Mouse (Mus musculus) brain, embryonic 14.5 days (tissue): ENCODE measurements around the gene AI661453. TPM values are rescaled to one million over a fixed set of nuclear protein-coding genes. Genes with fewer than 3 reads are reported as not detected.

ENCODE experiments used
- DNase-seq: peaks from one replicate; pipeline ENCODE4 v3.0.0-alpha.2; 2011; ENCODE audit warnings: low read depth
- CTCF ChIP-seq: fragments of 200-500 bp; IDR thresholded peaks from 2 replicates; pipeline ENCODE4 v1.5.1; 2012; ENCODE audit warnings: inconsistent platforms, mild to moderate bottlenecking, moderate library complexity, borderline replicate concordance; ENCODE audit not compliant: insufficient read depth, insufficient read length; ENCODE audit errors: extremely low read depth
- POLR2A ChIP-seq: fragments of 200-500 bp; IDR thresholded peaks from 2 replicates; pipeline ENCODE4 v1.6.1; 2012; ENCODE audit warnings: mild to moderate bottlenecking, inconsistent platforms, borderline replicate concordance; ENCODE audit not compliant: poor library complexity, insufficient read depth, insufficient read length, severe bottlenecking; ENCODE audit errors: extremely low read depth
- polyA plus RNA-seq: library from polyadenylated mRNA; depleted of rRNA; stranded (reverse); fragments of >200 nt; gene quantifications from 2 replicates; pipeline ENCODE4 v1.2.3, GENCODE M21; 2012

AI661453 gene
- polyA plus RNA-seq, 1 experiment: 0.85 TPM

DNA sequence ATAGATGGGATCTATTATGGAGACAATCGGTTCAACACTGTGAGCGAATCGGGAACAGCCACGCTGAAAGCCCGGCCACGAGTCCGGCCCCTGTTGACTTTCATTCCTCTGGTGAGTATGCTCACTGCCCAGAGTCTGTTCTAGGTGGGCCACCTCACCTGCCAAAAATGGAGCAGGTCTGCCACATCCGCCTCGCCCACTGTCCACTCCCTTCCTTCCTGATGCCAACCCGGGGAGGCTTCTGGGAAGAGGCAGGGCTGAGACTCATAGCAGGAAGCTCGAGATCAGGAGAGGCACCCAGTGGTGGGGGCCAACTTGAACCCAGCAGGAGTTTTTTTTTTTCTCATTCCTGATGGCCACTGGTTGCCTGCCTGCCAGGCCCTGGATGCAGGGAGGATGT is 10.1 kb downstream of the AI661453 start:
- no peak for TF ChIP-seq POLR2A
- no peak for TF ChIP-seq CTCF

DNA sequence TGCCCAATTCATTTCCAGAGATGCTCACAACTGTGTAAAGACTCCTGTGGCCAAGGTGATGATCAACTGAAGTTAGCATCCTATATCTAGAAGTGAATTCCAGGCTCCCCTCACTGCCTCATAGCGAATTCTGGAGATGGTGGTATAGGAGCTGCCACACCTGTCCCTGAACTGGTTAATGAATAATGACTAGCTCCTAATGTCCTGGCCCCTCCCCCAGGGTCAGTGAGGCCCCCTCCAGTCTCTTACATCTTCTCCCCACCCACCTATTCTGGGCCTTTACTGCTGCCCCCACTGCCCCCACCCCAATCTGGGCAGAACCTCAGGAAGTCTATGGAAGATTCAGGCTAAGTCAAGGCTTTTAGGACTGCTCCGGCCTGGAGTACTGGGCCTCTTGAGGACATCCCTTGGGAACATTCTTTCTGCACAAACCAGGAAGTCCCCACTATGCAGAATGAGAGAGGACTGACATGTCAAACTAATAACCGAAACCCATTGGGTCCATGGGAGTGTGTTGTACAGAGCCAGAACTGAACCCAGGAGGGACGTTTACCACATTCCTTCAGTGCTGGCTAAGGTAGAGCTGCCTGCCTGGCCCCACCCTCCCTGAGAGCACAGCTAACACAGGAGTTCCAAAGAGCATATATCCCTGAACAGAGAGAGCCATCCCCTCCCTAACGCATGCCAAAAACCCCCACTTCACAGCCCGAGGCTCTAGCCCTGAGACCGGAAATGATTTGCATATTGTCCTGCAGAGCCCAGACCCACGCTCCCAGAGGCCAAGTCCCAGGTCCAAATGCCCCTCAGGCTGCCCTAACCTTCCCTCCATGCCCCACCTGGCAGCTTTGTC is 12.3 kb downstream of the AI661453 start:
- no peak for DNase-seq
- TF ChIP-seq POLR2A (no peak), CTCF (no peak)

More for the DNA sequence above, 10.1 kb downstream of the AI661453 start:
- DNase-seq: no peak

DNA sequence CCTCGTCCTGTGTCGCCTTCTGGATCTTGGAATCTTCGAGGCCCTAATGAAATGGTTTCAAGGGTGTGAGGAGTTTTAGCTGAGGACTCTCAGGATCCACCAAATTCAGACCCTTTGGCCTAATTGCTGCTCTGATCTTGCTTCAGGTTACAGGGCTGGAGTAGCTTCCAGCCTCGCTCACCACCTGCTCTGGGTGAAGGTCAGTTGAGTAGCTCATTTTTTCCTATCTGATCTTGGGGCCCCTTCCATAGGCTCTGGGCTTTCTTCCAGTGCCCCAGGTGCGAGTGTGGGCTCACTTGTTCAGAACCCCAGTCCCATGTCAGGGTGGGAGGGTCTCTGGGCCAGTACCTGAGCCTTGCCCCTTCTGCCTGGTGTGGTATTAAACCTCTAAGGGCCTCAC is 13.0 kb downstream of the AI661453 start:
- no peak for DNase-seq
- no peak for TF ChIP-seq CTCF

DNA sequence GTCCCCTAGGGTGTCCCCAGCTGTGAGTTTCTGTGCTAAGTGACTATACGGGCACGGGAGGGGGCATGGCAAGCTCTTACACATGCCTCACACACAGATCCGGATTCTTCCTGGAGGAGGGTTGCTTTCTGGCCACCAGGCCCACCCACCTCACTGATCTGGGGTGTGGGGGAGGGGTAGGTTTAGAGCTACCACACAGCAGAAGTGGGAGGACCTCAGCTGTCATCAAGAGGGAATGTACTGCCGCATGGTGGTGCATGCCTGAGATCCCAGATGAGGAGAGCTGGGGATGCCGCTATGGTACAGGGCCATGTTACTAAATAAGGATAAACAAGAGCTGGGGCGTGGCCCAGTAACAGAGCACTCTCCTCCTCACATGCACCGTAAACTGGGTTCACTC is 13.8 kb downstream of the AI661453 start:
- TF ChIP-seq POLR2A (no peak), CTCF (no peak)
- no peak for DNase-seq

DNA sequence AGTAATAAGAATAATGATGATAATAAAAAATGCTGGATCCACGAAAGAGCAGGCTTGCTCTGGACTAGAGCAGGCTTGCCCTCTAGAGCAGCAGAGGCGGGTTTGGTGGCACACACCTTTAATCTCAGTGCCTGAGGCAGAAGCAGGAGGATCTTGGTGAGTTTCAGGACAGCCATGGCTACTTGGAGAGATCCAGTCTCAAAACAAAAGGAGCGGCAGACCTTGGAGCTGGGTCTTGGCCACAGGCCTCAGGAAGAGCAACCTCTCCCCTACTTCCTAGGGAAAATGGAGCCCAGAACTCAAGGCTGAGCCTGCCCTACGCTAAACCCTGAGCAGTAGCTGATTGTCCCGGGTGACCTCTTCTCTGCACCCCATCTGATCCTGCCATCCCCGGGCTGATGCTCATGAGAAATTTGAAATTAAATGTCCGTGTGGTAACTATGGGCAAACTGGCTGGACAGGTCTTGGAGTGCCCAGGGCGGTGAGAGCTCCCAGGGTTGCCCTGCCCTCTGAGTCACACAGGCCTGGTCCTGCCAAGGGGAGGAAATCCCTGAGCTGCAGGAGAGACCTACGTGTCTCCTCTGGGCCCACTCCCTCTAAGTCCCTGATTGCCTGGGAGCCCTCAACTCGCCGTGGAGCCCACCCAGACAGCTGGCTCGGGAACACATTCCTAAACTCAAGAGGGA is 14.6 kb downstream of the AI661453 start:
- no peak for DNase-seq
- TF ChIP-seq POLR2A: no peak
- no peak for TF ChIP-seq CTCF

DNA sequence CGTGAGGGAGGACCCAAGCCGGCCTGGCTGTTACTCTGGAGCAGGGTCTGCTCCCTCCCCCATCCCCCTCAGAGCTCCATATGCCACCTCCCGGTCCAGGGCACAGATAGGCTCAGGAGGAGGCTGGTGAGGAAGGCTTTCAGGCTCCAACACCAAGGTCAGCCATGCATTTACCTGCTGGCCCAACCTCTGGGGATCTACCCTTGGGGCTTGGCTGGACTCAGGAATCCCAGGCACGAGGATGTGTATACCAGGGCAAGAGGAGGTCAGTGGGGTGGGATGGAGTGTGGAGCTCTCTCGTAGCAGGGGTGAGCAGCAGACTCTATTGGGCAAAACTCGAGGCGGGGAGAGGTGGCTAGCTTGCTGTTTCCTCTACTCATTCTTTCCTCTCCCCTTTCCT is 16.5 kb downstream of the AI661453 start:
- TF ChIP-seq POLR2A (no peak), CTCF (no peak)
- no peak for DNase-seq

DNA sequence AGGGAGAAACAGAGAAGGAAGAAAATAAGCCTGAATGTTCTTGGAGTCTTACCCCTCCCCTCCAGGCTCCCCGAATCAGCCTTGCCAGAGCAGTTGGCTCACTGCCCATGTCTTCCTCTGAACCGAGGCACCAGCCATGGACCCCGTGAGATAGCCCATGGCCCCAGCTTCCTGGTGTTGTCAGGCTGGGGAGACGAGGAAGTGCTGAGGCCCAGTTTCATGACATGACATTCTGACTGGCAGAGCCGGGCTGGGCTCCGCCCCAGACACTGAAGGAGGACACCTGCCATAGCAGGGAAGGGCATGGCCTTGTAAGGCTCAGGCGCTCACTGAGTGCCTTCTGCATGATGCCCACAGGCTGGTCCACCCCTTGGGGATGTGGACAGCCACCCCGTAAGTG is 18.3 kb downstream of the AI661453 start:
- TF ChIP-seq POLR2A (no peak), CTCF (no peak)

DNA sequence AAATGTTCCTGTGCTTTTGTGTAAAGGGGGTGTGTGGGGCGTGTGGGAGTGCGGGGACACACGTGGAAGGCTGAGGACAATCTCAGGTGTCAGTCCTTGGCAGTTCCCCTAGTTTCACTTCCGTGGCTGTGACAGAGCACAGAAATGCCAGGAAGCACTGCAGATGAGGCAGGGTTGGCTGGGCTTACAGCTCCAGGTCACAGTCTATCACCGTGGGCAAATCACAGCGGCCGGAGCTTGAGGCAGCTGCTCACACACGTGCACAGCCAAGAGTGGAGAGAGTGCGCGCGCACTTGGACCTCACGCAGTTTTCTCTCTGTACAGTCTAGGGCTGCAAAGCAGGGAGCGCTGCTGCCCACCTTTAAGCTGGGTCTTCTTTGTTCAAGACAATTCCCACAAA is 21.9 kb downstream of the AI661453 start:
- DNase-seq: no peak
- TF ChIP-seq CTCF (no peak), POLR2A (no peak)

More for the DNA sequence above, 18.3 kb downstream of the AI661453 start:
- DNase-seq: no peak

DNA sequence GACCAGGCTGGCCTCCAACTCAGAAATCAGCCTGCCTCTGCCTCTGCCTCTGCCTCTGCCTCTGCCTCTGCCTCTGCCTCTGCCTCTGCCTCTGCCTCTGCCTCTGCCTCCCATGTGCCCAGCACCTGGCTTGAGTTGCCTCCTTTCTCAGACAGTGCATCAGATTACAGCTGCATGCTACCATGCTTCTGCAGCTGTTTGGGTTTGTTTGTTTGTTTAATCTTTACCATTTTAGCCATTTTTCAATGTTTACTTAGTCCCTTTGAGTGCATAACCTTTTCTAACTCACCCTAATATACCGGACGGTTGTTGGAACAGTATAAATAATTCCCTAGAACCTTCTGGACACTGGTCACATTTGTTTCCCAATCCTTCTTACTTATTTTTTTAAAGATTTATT is 22.5 kb downstream of the AI661453 start:
- no peak for DNase-seq
- TF ChIP-seq POLR2A: no peak

DNA sequence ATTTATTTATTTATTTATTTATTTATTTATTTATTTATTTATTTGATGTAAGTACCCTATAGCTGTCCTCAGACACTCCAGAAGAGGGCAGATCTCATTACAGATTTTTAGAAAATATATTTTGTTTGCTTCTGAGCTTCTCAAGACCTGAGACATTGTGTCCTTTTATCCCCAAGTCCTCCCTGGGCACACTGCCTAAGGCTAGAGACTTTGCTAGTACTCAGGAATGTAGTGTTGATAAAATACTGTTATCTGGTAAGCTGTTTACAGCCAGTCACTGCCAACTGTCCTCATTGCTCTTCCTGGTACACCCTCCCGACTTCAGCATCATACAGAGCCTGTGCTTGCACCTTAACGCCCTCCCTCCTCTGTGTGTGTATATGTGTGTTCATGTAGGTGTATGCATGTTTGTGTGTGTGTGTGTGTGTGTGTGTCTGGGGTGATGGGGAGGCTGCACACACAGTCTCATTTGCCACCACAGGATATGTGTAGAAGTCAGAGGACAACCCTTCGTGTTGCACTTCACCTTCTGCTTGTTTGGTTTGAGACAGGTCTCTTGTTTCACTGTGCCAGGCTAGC is 23.0 kb downstream of the AI661453 start:
- DNase-seq: no peak
- no peak for TF ChIP-seq CTCF
- no peak for TF ChIP-seq POLR2A

DNA sequence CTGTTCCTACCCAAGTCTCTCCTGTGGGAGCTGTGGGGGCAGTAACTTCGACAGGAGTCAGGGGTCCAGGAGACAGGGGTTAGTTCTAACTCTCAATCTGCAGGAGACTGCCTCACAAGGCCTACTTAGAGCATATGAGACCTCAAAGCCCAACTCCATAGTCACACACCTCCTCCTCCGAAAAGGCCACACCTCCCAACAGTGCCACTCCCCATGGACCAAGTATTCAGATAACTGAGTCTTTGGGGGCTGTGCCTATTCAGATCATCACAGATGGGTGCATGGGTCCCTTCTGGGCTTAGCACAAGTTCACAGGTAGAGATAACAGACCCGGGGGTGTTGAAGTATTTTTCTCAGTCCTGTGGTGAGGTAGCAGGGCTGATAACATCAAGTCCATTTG is 25.3 kb downstream of the AI661453 start:
- TF ChIP-seq POLR2A (no peak), CTCF (no peak)
- no peak for DNase-seq

DNA sequence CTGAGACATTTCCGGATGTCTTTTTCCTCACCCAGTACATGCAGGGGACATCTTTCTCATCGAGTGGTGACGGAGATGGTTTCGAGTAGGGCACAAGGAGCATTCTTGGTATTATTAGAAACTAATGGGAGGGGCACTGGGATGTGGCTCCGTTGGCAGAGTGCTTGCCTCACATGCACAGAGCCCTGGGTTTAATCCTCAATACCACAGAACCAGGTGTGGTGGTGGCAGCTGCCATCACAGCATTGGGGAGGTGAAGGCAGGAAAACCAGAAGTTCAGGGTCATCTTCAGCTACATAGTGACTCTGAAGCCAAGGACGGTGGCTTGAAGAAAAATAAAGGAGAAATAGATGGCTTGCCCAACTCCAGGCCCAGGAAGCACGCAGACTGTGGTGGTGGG is 25.8 kb downstream of the AI661453 start:
- TF ChIP-seq CTCF: no peak
- TF ChIP-seq POLR2A: no peak
- no peak for DNase-seq
